Mouse (Mus musculus) neural tube, embryonic 13.5 days (tissue): Measurements from ENCODE around the gene Taf4. TPM values are rescaled to one million over a fixed set of nuclear protein-coding genes. Genes with fewer than 3 reads are reported as not detected.

Experiments
- ATAC-seq: fragments of 200-750 bp; cut with Nextera tagmentation; 2 replicates; pipeline ENCODE4 v1.8.0; 2017; ENCODE audit warnings: low read depth, mild to moderate bottlenecking, moderate TSS enrichment, moderate library complexity
- H3K27ac ChIP-seq: fragments of 300-500 bp; sonication (generic); replicated peaks from 2 replicates; pipeline ENCODE4 v1.5.1; 2015; ENCODE audit warnings: moderate library complexity, mild to moderate bottlenecking, inconsistent platforms
- H3K27me3 ChIP-seq: fragments of 300-500 bp; sonication (generic); 2 replicates; pipeline ENCODE4 v1.6.1; 2015; ENCODE audit warnings: mild to moderate bottlenecking, inconsistent platforms
- H3K36me3 ChIP-seq: fragments of 300-500 bp; sonication (generic); 2 replicates; pipeline ENCODE4 v1.6.1; 2015; ENCODE audit warnings: mild to moderate bottlenecking, inconsistent platforms
- H3K4me1 ChIP-seq: fragments of 300-500 bp; sonication (generic); replicated peaks from 2 replicates; pipeline ENCODE4 v1.6.1; 2015; ENCODE audit warnings: inconsistent platforms
- H3K4me2 ChIP-seq: fragments of 300-500 bp; sonication (generic); 2 replicates; pipeline ENCODE4 v1.6.1; 2015; ENCODE audit warnings: inconsistent platforms, mild to moderate bottlenecking, moderate library complexity
- H3K4me3 ChIP-seq: fragments of 300-500 bp; sonication (generic); 2 replicates; pipeline ENCODE4 v1.5.1; 2015; ENCODE audit warnings: mild to moderate bottlenecking, inconsistent platforms
- H3K9ac ChIP-seq: fragments of 300-500 bp; sonication (generic); 2 replicates; pipeline ENCODE4 v1.6.1; 2015; ENCODE audit warnings: moderate library complexity, mild to moderate bottlenecking, inconsistent platforms
- H3K9me3 ChIP-seq: fragments of 300-500 bp; sonication (generic); 2 replicates; pipeline ENCODE4 v1.6.1; 2016; ENCODE audit warnings: inconsistent platforms
- WGBS: fragments of 180-500 bp; shearing (Covaris S2); methylation state at CpG from one replicate; pipeline ENCODE4 v1.1.7; 2015; 5-methylcytosine and 5-hydroxymethylcytosine counted together
- polyA plus RNA-seq: library from polyadenylated mRNA; unstranded; fragments of >200 nt; fragmentation: Nextera tagmentation; extraction: Ambion mirVana; gene quantifications from 2 replicates; pipeline ENCODE4 v1.2.1, GENCODE M21; 2015

Gene Taf4
- polyA plus RNA-seq, 1 experiment from 2014 or later, result 3.7 TPM

GRCm38 (mm10) chr2:179979836-179980235 lies 3.4 kb upstream of the Taf4 start:
- Histone ChIP-seq H3K4me3 (no peak overlapping the region), H3K9ac (no peak overlapping the region), H3K4me1 (peaks cover 17% of the 10 kb centered on the region), H3K9me3 (no peaks in the 10 kb centered on the region), H3K27ac (no peak overlapping the region), H3K36me3 (no peaks in the 10 kb centered on the region), H3K27me3 (no peaks in the 10 kb centered on the region), H3K4me2 (no peak overlapping the region)
- ATAC-seq, result no peak
- WGBS, result 74% methylated on average over 8 of the region's 8 CpGs

- WGBS, result 83% methylated on average over 3 of the region's 3 CpGs
- ATAC-seq, result no peak
- Histone ChIP-seq H3K36me3 (no peaks in the 10 kb centered on the region), H3K4me2 (no peak overlapping the region), H3K9me3 (no peaks in the 10 kb centered on the region), H3K27ac (no peak overlapping the region), H3K4me3 (peak overlapping the region; percentile 86; the same call in 1 of the 2 replicates), H3K27me3 (no peaks in the 10 kb centered on the region), H3K9ac (no peak overlapping the region), H3K4me1 (peaks cover 33% of the 10 kb centered on the region)
These were observed 1.8 kb upstream of the Taf4 start for GRCm38 (mm10) chr2:179978250-179978649.

GRCm38 (mm10) chr2:179977344-179978025 lies 1.0 kb upstream of the Taf4 start:
- Histone ChIP-seq H3K4me2 (peak overlapping the region; percentile 62), H3K36me3 (no peaks in the 10 kb centered on the region), H3K9ac (peak overlapping the region; percentile 94), H3K9me3 (no peaks in the 10 kb centered on the region), H3K27me3 (no peaks in the 10 kb centered on the region), H3K4me1 (peaks cover 40% of the 10 kb centered on the region), H3K4me3 (peak overlapping the region; percentile 86), H3K27ac (peak overlapping the region; percentile 98)
- no peak for ATAC-seq
- 7% methylated on average over 10 of the region's 10 CpGs for WGBS

- H3K9ac ChIP-seq, result peak overlapping the region; percentile 94
- ATAC-seq, result no peak
- peak overlapping the region; percentile 86 for H3K4me3 ChIP-seq
- no peaks in the 10 kb centered on the region for H3K27me3 ChIP-seq
- H3K9me3 ChIP-seq, result no peaks in the 10 kb centered on the region
- H3K36me3 ChIP-seq, result no peaks in the 10 kb centered on the region
- under 1% methylated on average over 27 of the region's 54 CpGs for WGBS
- H3K27ac ChIP-seq, result peak overlapping the region; percentile 98
- peaks cover 52% of the 10 kb centered on the region for H3K4me1 ChIP-seq
- peak overlapping the region; percentile 99 for H3K4me2 ChIP-seq
These were observed 185 bp downstream of the Taf4 start for GRCm38 (mm10) chr2:179976295-179976627.

GRCm38 (mm10) chr2:179975851-179976250 lies 595 bp downstream of the Taf4 start:
- Histone ChIP-seq H3K4me1 (peaks cover 57% of the 10 kb centered on the region), H3K9me3 (no peaks in the 10 kb centered on the region), H3K27ac (peak overlapping the region; percentile 98), H3K9ac (peak overlapping the region; percentile 94), H3K36me3 (no peaks in the 10 kb centered on the region), H3K4me3 (peak overlapping the region; percentile 86), H3K27me3 (no peaks in the 10 kb centered on the region), H3K4me2 (peak overlapping the region; percentile 99)
- ATAC-seq, result no peak
- 0% methylated on average over 6 of the region's 82 CpGs for WGBS

- Histone ChIP-seq H3K9ac (peak overlapping the region; percentile 94), H3K9me3 (no peaks in the 10 kb centered on the region), H3K27ac (no peak overlapping the region), H3K27me3 (no peaks in the 10 kb centered on the region), H3K36me3 (no peaks in the 10 kb centered on the region), H3K4me2 (peak overlapping the region; percentile 99), H3K4me3 (peak overlapping the region; percentile 86), H3K4me1 (peaks cover 66% of the 10 kb centered on the region)
- 2% methylated on average over 43 of the region's 45 CpGs for WGBS
- ATAC-seq, result peak; percentile 9; the same call in 1 of the 2 replicates
These were observed 1.6 kb downstream of the Taf4 start for GRCm38 (mm10) chr2:179974651-179975471.

- no peak for ATAC-seq
- no peaks in the 10 kb centered on the region for H3K9me3 ChIP-seq
- H3K4me1 ChIP-seq, result peaks cover 75% of the 10 kb centered on the region
- peak overlapping the region; percentile 86 for H3K4me3 ChIP-seq
- H3K27me3 ChIP-seq, result no peaks in the 10 kb centered on the region
- peak overlapping the region; percentile 94 for H3K9ac ChIP-seq
- H3K36me3 ChIP-seq, result no peaks in the 10 kb centered on the region
- peak overlapping the region; percentile 99 for H3K4me2 ChIP-seq
- H3K27ac ChIP-seq, result peak overlapping the region; percentile 23; the same call in 1 of the 2 replicates
- WGBS, result 35% methylated on average over 8 of the region's 8 CpGs
These were observed 2.4 kb downstream of the Taf4 start for GRCm38 (mm10) chr2:179973871-179974628.

GRCm38 (mm10) chr2:179972406-179972805 lies 4.0 kb downstream of the Taf4 start:
- no peak overlapping the region for H3K27ac ChIP-seq
- WGBS, result 72% methylated on average over 2 of the region's 2 CpGs
- no peak overlapping the region for H3K4me2 ChIP-seq
- H3K27me3 ChIP-seq, result no peaks in the 10 kb centered on the region
- ATAC-seq, result no peak
- H3K36me3 ChIP-seq, result no peaks in the 10 kb centered on the region
- H3K9me3 ChIP-seq, result no peaks in the 10 kb centered on the region
- H3K9ac ChIP-seq, result no peak overlapping the region
- H3K4me1 ChIP-seq, result peaks cover 74% of the 10 kb centered on the region
- H3K4me3 ChIP-seq, result no peak overlapping the region

DNA sequence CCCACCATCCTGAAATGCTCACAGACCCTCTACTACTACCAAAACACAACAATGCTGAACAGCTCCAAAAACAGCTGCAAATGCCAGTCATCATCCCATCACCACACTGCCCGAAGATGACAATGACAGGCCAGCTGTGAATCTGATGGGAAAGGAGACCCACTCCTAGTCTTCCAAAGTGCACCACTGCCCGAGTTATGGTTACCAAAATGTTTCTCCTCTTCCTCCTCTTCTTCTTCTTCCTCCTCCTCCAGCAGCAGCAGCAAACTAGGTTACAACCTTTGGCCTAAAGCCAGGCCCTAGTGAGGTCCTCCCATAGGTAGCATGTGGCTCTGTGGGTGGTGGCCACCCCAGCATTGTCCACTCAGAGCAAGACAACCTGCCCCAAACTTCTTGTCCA lies 4.6 kb downstream of the Taf4 start:
- no peak overlapping the region for H3K9ac ChIP-seq
- peaks cover 78% of the 10 kb centered on the region for H3K4me1 ChIP-seq
- ATAC-seq, result no peak
- H3K9me3 ChIP-seq, result no peaks in the 10 kb centered on the region
- no peak overlapping the region for H3K4me3 ChIP-seq
- no peaks in the 10 kb centered on the region for H3K36me3 ChIP-seq
- H3K27me3 ChIP-seq, result no peaks in the 10 kb centered on the region
- 81% methylated on average over 2 of the region's 2 CpGs for WGBS
- no peak overlapping the region for H3K27ac ChIP-seq
- H3K4me2 ChIP-seq, result no peak overlapping the region

DNA sequence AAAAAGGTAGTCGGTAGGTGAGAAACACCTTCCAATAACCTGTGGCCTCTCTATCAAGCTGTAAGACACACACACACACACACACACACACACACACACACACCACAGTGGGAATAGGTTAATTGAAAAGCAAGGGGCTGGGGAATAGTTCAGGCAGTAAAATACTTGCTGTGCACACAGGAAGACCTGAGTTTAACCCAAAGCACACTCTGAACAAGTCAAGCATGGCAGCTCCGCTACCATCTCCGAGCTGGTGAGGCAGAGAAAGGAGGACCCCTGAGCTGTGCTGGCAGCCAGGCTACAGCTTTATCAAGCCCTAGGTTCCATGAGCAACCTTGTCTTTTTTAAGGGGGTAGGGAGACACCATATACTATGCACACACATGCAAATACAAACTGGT lies 7.3 kb downstream of the Taf4 start:
- Histone ChIP-seq H3K9ac (peak overlapping the region; percentile 41; the same call in 1 of the 2 replicates), H3K27me3 (no peaks in the 10 kb centered on the region), H3K4me1 (peaks cover 85% of the 10 kb centered on the region), H3K36me3 (no peaks in the 10 kb centered on the region), H3K27ac (no peak overlapping the region), H3K9me3 (no peaks in the 10 kb centered on the region), H3K4me2 (no peak overlapping the region), H3K4me3 (no peak overlapping the region)
- ATAC-seq, result no peak
- WGBS, result 75% methylated on average over 3 of the region's 3 CpGs

GRCm38 (mm10) chr2:179967633-179968032 lies 8.8 kb downstream of the Taf4 start:
- Histone ChIP-seq H3K4me2 (no peak overlapping the region), H3K36me3 (no peaks in the 10 kb centered on the region), H3K4me3 (no peak overlapping the region), H3K9me3 (no peaks in the 10 kb centered on the region), H3K27me3 (no peaks in the 10 kb centered on the region), H3K4me1 (peaks cover 79% of the 10 kb centered on the region), H3K9ac (no peak overlapping the region), H3K27ac (no peak overlapping the region)
- ATAC-seq, result no peak
- 84% methylated on average over 5 of the region's 5 CpGs for WGBS

DNA sequence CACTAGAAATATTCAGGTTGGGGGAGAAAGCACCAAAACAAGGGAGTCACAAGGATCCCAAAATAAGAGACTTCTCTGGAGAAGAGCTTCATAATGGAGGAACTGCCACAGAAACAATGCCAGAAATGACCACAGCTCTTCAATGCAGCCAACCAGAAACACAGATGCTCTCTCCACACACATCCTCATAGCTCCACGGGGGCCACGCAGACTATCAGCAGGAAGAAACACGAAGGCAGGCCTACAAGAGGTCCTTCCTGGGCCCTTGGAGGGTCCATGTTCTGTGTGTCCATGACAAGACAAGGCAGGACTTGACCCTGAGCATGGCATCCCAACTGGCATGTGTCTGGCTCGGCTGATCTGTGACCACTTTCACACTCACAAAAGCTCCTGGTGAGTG lies 15.0 kb downstream of the Taf4 start:
- Histone ChIP-seq H3K27me3 (no peaks in the 10 kb centered on the region), H3K4me2 (no peak overlapping the region), H3K36me3 (no peaks in the 10 kb centered on the region), H3K27ac (no peak overlapping the region), H3K9me3 (no peaks in the 10 kb centered on the region), H3K9ac (no peak overlapping the region), H3K4me3 (no peak overlapping the region), H3K4me1 (peaks cover 58% of the 10 kb centered on the region)
- WGBS, result 81% methylated on average over 4 of the region's 4 CpGs
- ATAC-seq, result no peak
